Mouse (Mus musculus) stomach, postnatal 0 days (tissue): Measurements from ENCODE around the gene Igf1.

Experiments
- CTCF ChIP-seq: IDR thresholded peaks from 2 replicates; pipeline ENCODE4 v1.5.1; 2016; ENCODE audit warnings: antibody characterized with exemption, low read depth, mild to moderate bottlenecking, moderate library complexity
- EP300 ChIP-seq: optimal IDR thresholded peaks from 2 replicates; pipeline ENCODE3; 2016; ENCODE audit warnings: antibody characterized with exemption

- TF ChIP-seq CTCF = peak; percentile 41
- no peak for TF ChIP-seq EP300
Observed at GRCm38 (mm10) chr10:87858939-87859338, 874 bp downstream of the Igf1 start.
